Mouse (Mus musculus): ENCODE results near the gene Fbxw10. TPM values are rescaled to one million over a fixed set of nuclear protein-coding genes. Genes with fewer than 3 reads are reported as not detected.

Fbxw10 gene
- total and polyA plus RNA-seq, 2 experiments from 2014 or later, result 0.49 to 0.72 TPM

GRCm38 (mm10) chr11:62924091-62924761, 77.4 kb downstream of the Fbxw10 start:
- H3K27me3 ChIP-seq (ENCODE audit: insufficient read depth, low read length), result no peaks in the 10 kb centered on the region
- DNase-seq (ENCODE audit: low spot score) (no peak), ATAC-seq (ENCODE audit: low FRiP score) (no peak)
- H3K4me2 ChIP-seq (ENCODE audit: low read depth, low read length, poor library complexity, severe bottlenecking), result no peak overlapping the region
- H3K4me3 ChIP-seq (ENCODE audit: low read depth, low read length), result no peak overlapping the region
- H3K9me3 ChIP-seq (ENCODE audit: low read length), result no peaks in the 10 kb centered on the region
- 88% methylated on average over 6 of the region's 6 CpGs for WGBS
- H3K4me1 ChIP-seq (ENCODE audit: insufficient read depth, low read length), result peaks cover 3% of the 10 kb centered on the region; the same call in 1 of the 2 replicates
- no peak overlapping the region for H3K27ac ChIP-seq (ENCODE audit: low read depth, low read length)
- TF ChIP-seq CTCF (IDR thresholded peaks at IDR 0.05), result no peak
- H3K9ac ChIP-seq (replicated peaks; ENCODE audit: low read length, poor library complexity, severe bottlenecking), result no peak overlapping the region
- no peaks in the 10 kb centered on the region for H3K36me3 ChIP-seq (ENCODE audit: insufficient read depth, low read length)

Other genes with a start within 250 kb of the Fbxw10 start
- gene Lrrc75a, start 198.5 kb upstream of the Fbxw10 start, total RNA-seq (2014; rRNA removed), result 23.3 and 25.9 TPM in 2 replicates
- gene Lrrc75a, start 198.5 kb upstream of the Fbxw10 start, polyA plus RNA-seq (2015; fragmentation: Nextera tagmentation; extraction: Ambion mirVana), result 6.9 and 7.4 TPM in 2 replicates
- gene Mmgt2, start 198.4 kb upstream of the Fbxw10 start, total RNA-seq (2014; rRNA removed), result 24.0 and 58.3 TPM in 2 replicates
- 22.7 and 23.4 TPM in 2 replicates for gene Mmgt2, start 198.4 kb upstream of the Fbxw10 start, polyA plus RNA-seq (2015; fragmentation: Nextera tagmentation; extraction: Ambion mirVana)
- gene Zfp287, start 115.2 kb upstream of the Fbxw10 start, total RNA-seq (2014; rRNA removed), result 20.6 and 22.2 TPM in 2 replicates
- 12.9 and 13.0 TPM in 2 replicates for gene Zfp287, start 115.2 kb upstream of the Fbxw10 start, polyA plus RNA-seq (2015; fragmentation: Nextera tagmentation; extraction: Ambion mirVana)
- gene Gm10428, start 94.0 kb upstream of the Fbxw10 start, total RNA-seq (2014; rRNA removed), result not detected in 2 replicates
- 0.83 TPM in 1 of 2 replicates, not detected in the other for gene Gm10428, start 94.0 kb upstream of the Fbxw10 start, polyA plus RNA-seq (2015; fragmentation: Nextera tagmentation; extraction: Ambion mirVana)
- gene Zfp286, start 57.6 kb upstream of the Fbxw10 start, total RNA-seq (2014; rRNA removed), result 20.1 and 25.0 TPM in 2 replicates
- 15.6 and 16.9 TPM in 2 replicates for gene Zfp286, start 57.6 kb upstream of the Fbxw10 start, polyA plus RNA-seq (2015; fragmentation: Nextera tagmentation; extraction: Ambion mirVana)
- 5.8 and 7.1 TPM in 2 replicates for gene Trim16, start 26.8 kb upstream of the Fbxw10 start, total RNA-seq (2014; rRNA removed)
- 5.8 and 6.2 TPM in 2 replicates for gene Trim16, start 26.8 kb upstream of the Fbxw10 start, polyA plus RNA-seq (2015; fragmentation: Nextera tagmentation; extraction: Ambion mirVana)
- gene Tvp23b, start 32.4 kb downstream of the Fbxw10 start, total RNA-seq (2014; rRNA removed), result 29.5 and 36.6 TPM in 2 replicates
- 42.5 and 44.2 TPM in 2 replicates for gene Tvp23b, start 32.4 kb downstream of the Fbxw10 start, polyA plus RNA-seq (2015; fragmentation: Nextera tagmentation; extraction: Ambion mirVana)
- gene Cdrt4, start 104.1 kb downstream of the Fbxw10 start, total RNA-seq (2014; rRNA removed), result not detected in 2 replicates
- gene Cdrt4, start 104.1 kb downstream of the Fbxw10 start, polyA plus RNA-seq (2015; fragmentation: Nextera tagmentation; extraction: Ambion mirVana), result not detected in 2 replicates
- not detected in 2 replicates for gene Tekt3, start 214.6 kb downstream of the Fbxw10 start, total RNA-seq (2014; rRNA removed)
- gene Tekt3, start 214.6 kb downstream of the Fbxw10 start, polyA plus RNA-seq (2015; fragmentation: Nextera tagmentation; extraction: Ambion mirVana), result 0.10 and 0.20 TPM in 2 replicates